Mouse (Mus musculus) embryonic facial prominence, embryonic 13.5 days (tissue): Measurements from ENCODE around the gene Dok4. TPM values are rescaled to one million over a fixed set of nuclear protein-coding genes. Genes with fewer than 3 reads are reported as not detected.

Source experiments
- ATAC-seq: fragments of 200-750 bp; cut with Nextera tagmentation; 2 replicates; pipeline ENCODE4 v1.8.0; 2017; ENCODE audit warnings: low read depth; ENCODE audit not compliant: insufficient number of reproducible peaks, insufficient read depth, low FRiP score, low TSS enrichment
- H3K27ac ChIP-seq: fragments of 300-500 bp; sonication (generic); 2 replicates; pipeline ENCODE4 v1.5.1; 2015; ENCODE audit warnings: moderate library complexity, mild to moderate bottlenecking, inconsistent platforms
- H3K27me3 ChIP-seq: fragments of 300-500 bp; sonication (generic); 2 replicates; pipeline ENCODE4 v1.6.1; 2015; ENCODE audit warnings: mild to moderate bottlenecking, inconsistent platforms
- H3K36me3 ChIP-seq: fragments of 300-500 bp; sonication (generic); 2 replicates; pipeline ENCODE4 v1.6.1; 2015; ENCODE audit warnings: mild to moderate bottlenecking, inconsistent platforms
- H3K4me1 ChIP-seq: fragments of 300-500 bp; sonication (generic); 2 replicates; pipeline ENCODE4 v1.6.1; 2015; ENCODE audit warnings: inconsistent platforms
- H3K4me2 ChIP-seq: fragments of 300-500 bp; sonication (generic); 2 replicates; pipeline ENCODE4 v1.6.1; 2015; ENCODE audit warnings: moderate library complexity, mild to moderate bottlenecking, inconsistent platforms
- H3K4me3 ChIP-seq: fragments of 300-500 bp; sonication (generic); 2 replicates; pipeline ENCODE4 v1.5.1; 2015; ENCODE audit warnings: mild to moderate bottlenecking, inconsistent platforms
- H3K9ac ChIP-seq: fragments of 300-500 bp; sonication (generic); 2 replicates; pipeline ENCODE4 v1.6.1; 2015; ENCODE audit warnings: mild to moderate bottlenecking, inconsistent platforms
- H3K9me3 ChIP-seq: fragments of 300-500 bp; sonication (generic); 2 replicates; pipeline ENCODE4 v1.6.1; 2016; ENCODE audit warnings: inconsistent platforms
- WGBS: fragments of 180-500 bp; shearing (Covaris S2); methylation state at CpG from one replicate; pipeline ENCODE4 v1.1.7; 2015; ENCODE audit warnings: mixed read lengths; 5-methylcytosine and 5-hydroxymethylcytosine counted together
- polyA plus RNA-seq: library from polyadenylated mRNA; unstranded; fragments of >200 nt; fragmentation: Nextera tagmentation; extraction: Ambion mirVana; gene quantifications from 2 replicates; pipeline ENCODE4 v1.2.1, GENCODE M21; 2015

The Dok4 gene
- polyA plus RNA-seq, 1 experiment from 2014 or later: 23.2 TPM

DNA sequence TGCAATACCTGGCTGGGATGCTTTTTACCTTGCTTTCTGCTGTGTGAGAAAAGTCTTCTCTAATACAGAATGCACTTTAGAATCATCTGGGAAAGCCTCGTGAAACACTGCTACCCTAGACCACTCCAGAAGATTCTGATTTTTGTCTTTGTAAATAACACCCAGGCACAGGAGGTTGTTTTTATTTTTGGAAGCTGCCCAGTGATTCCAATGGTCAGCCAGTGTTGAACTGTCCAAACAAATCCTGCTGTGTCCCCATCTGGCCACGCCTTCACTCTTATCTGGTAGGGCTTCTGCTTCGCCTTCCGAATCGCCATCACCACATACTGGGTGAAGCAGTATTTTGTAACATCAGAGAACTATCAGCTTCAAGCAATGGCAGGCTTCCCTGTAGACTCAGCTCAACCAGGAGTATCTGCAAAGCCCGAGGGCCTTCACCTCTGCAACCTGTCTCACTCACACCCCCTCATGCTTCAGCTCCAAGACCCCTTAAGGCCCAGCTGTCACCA, 56.4 kb downstream of the Dok4 start:
- WGBS: 83% methylated on average over 6 of the region's 6 CpGs
- Histone ChIP-seq H3K9ac (no peak overlapping the region), H3K36me3 (peaks cover 38% of the 10 kb centered on the region)

DNA sequence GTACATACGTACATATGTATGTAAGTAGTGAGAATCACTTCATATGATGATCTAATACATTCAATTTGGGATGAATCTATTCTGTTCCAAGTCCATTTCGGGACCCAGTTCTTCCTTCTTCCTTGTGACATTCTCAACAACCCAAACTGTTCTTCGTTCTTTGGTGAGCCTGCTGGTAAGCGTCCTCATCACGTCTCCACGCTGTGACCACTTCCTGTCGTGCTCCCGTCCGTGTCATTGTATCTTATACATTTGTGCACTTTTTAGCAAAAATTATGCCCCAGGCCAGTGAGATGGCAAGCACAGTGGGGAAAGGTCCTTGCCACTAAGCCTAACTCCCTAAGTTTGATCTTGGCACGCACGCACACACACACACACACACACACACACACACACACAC, 58.2 kb downstream of the Dok4 start:
- WGBS: 89% methylated on average over 11 of the region's 11 CpGs
- no peak overlapping the region for H3K4me2 ChIP-seq
- no peaks in the 10 kb centered on the region for H3K4me1 ChIP-seq
- no peaks in the 10 kb centered on the region for H3K9me3 ChIP-seq
- no peak for ATAC-seq
- no peak overlapping the region for H3K27ac ChIP-seq
- no peak overlapping the region for H3K4me3 ChIP-seq
- no peaks in the 10 kb centered on the region for H3K27me3 ChIP-seq
- H3K9ac ChIP-seq: no peak overlapping the region
- peaks cover 20% of the 10 kb centered on the region for H3K36me3 ChIP-seq

More for the DNA sequence above, 56.4 kb downstream of the Dok4 start:
- Histone ChIP-seq H3K27ac (no peak overlapping the region), H3K4me1 (no peaks in the 10 kb centered on the region), H3K4me3 (no peak overlapping the region), H3K4me2 (no peak overlapping the region), H3K9me3 (no peaks in the 10 kb centered on the region), H3K27me3 (no peaks in the 10 kb centered on the region)
- no peak for ATAC-seq

DNA sequence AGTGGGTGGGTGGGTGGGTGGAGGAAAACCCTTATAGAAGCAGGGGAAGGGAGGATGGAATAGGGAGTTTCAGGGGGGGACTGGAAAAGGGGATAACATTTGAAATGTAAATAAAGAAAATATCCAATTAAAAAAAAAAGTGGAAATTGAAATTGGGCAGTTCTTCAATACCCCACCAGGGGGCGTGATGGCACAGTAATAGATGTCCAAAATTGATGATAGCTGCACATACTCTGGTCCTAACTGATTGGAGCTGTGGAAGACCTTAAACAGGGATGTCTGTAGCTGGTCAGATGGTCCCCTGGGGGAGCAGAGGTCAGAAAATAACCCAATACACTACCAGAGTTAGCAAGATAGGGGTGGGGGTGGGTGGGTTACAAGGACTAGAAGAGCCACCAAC, 61.6 kb downstream of the Dok4 start:
- Histone ChIP-seq H3K9me3 (no peaks in the 10 kb centered on the region), H3K27ac (no peak overlapping the region), H3K36me3 (no peaks in the 10 kb centered on the region), H3K4me1 (0 out of 2 replicates have a peak, but pooled peaks cover 3% of the 10 kb centered on the region), H3K4me3 (no peak overlapping the region), H3K4me2 (no peak overlapping the region), H3K9ac (no peak overlapping the region), H3K27me3 (no peaks in the 10 kb centered on the region)
- WGBS: 0% methylated on average over 1 of the region's 1 CpGs
- no peak for ATAC-seq

Other genes with a start within 250 kb of the Dok4 start
- gene Arl2bp, start 209.7 kb downstream of the Dok4 start, polyA plus RNA-seq: 152 and 163 TPM in 2 replicates
- gene Pllp, start 180.1 kb downstream of the Dok4 start, polyA plus RNA-seq: 3.4 and 4.1 TPM in 2 replicates
- not detected in 2 replicates for gene Ccl22, start 130.7 kb downstream of the Dok4 start, polyA plus RNA-seq
- gene Cx3cl1, start 104.3 kb downstream of the Dok4 start, polyA plus RNA-seq: 7.8 and 9.8 TPM in 2 replicates
- gene Ccl17, start 65.9 kb downstream of the Dok4 start, polyA plus RNA-seq: not detected in 2 replicates
- 61.8 and 65.9 TPM in 2 replicates for gene Coq9, start 38.0 kb downstream of the Dok4 start, polyA plus RNA-seq
- 109 and 123 TPM in 2 replicates for gene Ciapin1, start 38.0 kb downstream of the Dok4 start, polyA plus RNA-seq
- gene Polr2c, start 18.9 kb downstream of the Dok4 start, polyA plus RNA-seq: 152 and 159 TPM in 2 replicates
- 38.0 and 40.7 TPM in 2 replicates for gene Ccdc102a, start 41.8 kb upstream of the Dok4 start, polyA plus RNA-seq
- 0.07 and 0.12 TPM in 2 replicates for gene Adgrg5, start 47.4 kb upstream of the Dok4 start, polyA plus RNA-seq
- gene Adgrg1, start 98.4 kb upstream of the Dok4 start, polyA plus RNA-seq: 18.4 and 19.8 TPM in 2 replicates
- 2.1 and 2.8 TPM in 2 replicates for gene Adgrg3, start 141.4 kb upstream of the Dok4 start, polyA plus RNA-seq
- gene Drc7, start 178.8 kb upstream of the Dok4 start, polyA plus RNA-seq: 0.32 TPM in 1 of 2 replicates, not detected in the other
- 24.7 and 27.5 TPM in 2 replicates for gene Katnb1, start 204.9 kb upstream of the Dok4 start, polyA plus RNA-seq